Mouse (Mus musculus): ENCODE data around the gene Lsg1.

Gene Lsg1

DNA sequence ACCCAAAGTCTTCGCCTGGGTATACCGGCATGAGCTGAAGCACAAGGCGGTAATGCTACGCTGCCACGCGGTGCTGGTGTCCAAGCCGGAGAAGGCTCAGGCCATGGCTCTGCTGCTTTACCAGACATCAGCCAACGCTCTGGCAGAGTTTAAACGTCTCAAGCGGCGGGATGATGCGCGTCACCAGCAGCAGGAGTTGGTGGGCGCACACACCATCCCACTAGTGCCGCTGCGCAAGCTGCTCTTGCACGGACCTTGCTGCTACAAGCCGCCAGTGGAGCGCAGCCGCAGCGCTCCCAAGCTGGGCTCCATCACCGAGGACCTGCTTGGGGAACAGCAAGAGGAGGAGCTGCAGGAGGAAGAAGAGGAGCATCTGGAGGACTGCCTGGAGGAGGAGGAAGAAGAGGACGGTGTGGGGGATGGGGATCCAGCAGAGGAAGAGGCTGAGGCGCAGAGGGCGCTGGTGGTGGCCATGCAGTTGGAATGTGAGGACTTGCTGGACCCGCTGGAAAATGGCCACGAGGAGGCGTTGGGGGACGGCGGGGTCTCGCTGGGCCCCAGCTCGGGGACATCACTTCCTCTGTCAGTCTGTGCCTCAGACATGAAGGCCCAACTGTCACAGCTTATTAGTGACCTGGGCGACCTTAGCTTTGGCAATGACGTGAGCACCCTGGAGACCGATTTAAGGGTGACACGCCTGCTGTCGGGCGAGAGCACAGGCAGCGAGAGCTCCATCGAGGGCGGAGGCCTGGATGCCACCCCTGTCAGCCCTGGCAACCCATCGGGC is 13.8 kb upstream of the Lsg1 start:
- DNase-seq (ENCODE audit: low spot score in 2 of 2): peak; percentile 58 to 62

DNA sequence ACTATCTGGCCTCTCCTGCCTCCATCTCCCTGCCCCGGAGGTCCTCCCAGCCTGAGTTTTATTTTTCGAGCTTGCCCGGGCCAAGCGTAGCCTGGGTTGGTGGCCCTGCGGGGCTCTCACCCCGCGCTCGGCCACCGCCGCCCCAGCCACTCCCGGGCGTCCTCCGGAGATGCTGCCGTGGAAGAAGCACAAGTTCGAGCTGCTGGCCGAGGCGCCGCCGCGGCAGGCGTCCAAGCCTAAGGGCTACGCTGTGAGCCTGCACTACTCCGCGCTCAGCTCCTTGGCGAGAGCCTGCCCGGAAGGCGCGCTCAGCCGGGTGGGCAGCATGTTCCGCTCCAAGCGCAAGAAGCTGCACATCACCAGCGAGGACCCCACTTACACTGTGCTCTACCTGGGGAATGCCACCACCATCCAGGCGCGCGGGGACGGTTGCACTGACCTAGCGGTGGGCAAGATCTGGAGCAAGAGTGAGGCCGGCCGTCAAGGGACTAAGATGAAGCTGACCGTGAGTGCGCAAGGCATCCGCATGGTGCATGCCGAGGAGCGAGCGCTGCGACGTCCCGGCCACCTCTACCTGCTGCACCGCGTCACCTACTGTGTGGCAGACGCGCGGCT is 13.1 kb upstream of the Lsg1 start:
- DNase-seq (ENCODE audit: low spot score in 2 of 2): peak in 1 of 2 experiments; percentile 49

DNA sequence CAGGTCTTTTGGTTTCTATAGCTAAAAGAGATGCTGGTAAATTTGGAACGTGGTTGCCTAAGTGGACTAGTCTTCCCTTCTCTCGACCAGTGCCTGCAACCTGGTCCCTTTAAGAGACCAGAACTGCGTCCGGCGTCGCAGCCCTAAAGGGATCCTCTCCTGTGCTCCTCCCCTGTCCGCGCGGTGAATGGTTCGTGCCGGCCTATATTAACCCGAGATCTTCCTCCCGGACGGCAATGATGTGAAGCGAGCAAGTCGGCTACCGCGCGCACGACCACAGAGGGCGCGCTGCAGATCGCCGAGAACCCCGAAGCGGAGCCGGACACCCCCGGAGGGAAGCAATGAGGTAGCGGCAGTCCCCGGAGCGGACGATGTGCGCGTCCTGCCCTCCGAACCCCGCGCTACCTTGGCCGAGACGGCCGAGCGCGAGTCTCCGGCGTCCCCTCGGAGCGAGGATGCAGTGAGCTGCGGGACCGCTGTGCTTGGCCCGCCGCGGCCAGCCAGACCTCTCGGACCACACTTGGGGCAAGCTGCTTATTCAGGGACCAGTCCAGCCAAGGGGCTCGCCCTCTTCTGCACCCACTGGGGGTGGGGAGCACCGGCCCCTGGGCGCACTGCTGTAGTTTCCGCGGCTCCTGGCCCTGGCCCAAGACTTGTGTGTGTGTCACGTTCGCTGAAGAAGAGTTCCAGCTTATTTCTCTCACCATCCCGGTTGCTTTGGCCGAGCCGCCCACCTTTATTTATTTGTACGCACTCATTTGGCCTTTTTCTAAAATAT is 12.3 kb upstream of the Lsg1 start, which contains the start of gene Fam43a:
Fam43a (plus strand) TSS at position 233 of the 778 bp plus-strand sequence.
- peak; percentile 67 to 80 for DNase-seq (ENCODE audit: low spot score in 2 of 2)

DNA sequence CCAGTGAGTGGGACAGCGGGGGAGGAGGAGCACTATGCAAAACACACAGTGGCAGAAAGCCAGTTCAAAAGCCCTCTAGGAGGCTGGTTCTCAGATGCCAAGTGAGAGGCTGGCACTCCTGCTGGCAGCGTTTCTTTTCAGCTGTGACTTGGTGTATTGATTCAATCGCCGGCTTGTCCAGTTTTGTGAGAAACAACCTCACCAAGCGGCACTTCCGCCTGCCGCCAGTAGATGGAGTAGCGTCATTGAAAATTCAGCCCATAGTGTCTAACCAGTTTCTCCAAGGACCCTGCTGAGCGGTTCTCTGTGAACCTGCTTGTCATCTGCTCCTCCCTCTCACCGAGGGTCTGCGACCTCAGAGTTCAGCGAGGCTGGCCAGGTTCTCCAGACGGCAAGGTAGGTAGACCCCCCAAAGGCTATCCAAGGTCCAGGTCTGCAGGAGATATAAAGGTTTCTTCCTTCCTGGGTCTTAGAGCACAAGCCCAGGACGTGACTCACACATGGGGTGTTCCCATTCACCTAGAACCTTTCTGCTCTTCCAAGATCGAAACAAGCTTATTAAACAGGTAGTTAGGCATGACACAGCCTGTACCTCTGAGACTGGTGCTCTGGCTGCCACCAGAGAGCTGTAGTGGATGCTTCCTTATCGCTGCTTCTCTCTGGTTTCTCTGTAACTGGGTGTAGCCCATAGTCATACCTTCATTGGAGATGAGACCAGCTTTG is 9.7 kb upstream of the Lsg1 start:
- peak; percentile 88 for DNase-seq (ENCODE audit: low spot score in 2 of 2)

DNA sequence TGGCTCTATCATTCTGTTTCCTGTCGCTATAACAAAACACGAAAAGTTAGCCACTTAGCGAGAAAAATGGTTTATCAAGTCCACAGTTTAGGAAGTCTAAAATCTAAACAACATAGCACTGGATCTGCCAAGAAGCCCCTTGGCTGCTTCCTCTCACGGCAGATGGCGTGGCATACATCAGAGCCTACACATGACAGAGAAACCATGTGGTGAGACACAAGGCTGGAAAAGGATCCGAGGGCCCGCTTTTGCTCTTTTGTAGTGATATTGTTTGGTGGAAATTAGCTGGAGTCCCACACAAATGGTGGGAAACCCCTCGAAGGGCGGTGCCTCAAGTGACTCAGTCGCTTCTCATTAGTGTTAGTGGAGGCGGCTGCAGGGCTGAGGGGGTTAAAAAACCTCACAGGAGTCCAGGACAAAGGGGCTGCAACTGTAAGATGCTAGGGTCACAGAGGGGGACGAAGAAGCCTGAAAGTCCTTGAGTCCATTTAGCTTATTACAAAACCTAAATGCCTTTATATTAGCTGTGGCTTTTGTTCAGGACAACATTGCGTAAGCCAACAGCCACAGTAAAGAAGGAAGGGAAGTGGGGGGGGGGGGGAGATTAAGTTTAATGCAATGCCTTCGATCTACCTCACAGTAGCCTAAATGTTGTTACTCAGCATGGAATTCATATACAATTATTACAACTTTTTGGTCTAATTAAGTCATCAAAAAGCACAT is 8.6 kb upstream of the Lsg1 start:
- DNase-seq (ENCODE audit: low spot score in 2 of 2): no peak

DNA sequence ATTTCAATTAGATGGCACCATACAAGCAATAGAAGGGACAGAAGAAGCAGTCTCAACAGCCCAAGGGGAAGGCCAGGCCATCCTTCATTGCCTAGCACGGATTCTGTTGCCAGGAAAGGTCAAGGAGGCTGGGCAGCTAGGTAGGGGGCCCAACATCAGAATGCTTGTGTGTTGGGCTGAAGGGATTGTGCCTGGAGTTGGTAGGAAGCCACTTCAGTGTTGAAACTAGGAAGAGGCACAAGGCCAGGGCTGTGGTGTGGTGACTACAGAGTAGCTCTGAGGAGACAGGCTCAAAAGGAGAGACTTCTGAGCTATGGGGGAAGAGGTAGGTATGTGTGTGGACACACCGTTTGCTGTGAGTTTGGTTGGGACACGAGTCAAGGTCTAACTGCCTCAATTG is 8.0 kb upstream of the Lsg1 start:
- no peak for DNase-seq (ENCODE audit: low spot score in 2 of 2)

DNA sequence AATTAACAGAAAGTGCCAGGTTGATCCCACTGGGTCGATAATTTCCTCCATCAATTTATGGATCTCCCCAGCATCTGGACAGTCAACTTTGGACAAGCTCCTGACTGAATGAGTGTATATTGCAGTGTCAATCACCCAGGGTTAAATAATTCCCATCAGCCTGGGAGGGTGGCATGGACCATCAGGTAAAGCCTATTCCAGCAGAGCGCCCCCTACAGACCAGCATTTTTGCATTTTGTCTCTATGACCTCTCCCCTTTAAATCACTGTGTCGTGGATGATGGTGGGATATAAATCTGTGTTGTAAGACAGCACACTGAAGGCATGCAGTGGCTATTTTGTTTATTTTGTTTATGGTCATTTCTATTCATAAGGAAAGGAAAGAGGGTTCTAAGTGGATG is 4.6 kb upstream of the Lsg1 start:
- no peak for DNase-seq (ENCODE audit: low spot score in 2 of 2)

DNA sequence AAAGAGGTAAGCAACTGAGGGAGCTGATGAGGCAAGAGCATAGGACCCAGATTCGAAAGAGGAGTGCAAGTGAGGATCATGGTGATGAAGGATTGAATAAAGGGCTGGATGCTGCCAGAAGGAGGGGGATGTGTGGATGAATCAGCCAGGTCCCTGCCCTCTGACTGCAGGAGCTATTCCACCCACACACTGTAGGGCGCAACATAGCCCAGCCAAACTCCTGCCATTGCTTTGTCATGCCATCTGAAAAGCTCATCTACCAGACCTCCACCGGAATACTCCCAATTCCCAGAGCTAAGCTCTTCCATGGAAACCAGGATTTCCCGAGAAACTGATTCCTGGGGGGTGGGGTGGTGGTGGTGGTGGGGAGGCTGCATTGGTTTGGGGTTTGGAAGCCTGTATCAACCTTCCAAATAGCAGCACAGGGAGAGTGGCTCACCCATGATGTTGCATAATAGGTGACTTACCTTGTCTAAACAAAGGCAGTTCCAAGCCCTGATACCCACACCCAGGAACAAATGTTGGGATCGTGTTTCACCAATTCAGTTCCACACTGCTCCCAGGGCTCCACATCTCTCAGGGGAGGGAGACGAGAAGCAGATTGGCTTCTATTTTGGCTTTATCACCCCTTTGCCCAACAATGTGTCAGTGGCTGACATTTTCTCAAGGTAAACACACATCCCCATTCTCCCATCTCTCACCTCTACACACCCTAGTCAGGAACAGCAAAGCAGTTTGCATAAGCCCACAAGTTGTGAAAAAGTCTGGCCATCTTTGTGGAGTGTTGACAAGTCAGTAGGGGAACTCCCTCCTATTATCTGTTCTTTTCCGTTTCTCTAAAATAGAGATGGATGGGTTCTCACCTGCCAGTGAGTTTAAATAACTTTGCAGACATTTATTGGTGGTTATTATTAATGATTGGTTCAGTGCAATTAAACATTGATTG is 3.1 kb upstream of the Lsg1 start:
- DNase-seq (ENCODE audit: low spot score in 2 of 2): no peak

DNA sequence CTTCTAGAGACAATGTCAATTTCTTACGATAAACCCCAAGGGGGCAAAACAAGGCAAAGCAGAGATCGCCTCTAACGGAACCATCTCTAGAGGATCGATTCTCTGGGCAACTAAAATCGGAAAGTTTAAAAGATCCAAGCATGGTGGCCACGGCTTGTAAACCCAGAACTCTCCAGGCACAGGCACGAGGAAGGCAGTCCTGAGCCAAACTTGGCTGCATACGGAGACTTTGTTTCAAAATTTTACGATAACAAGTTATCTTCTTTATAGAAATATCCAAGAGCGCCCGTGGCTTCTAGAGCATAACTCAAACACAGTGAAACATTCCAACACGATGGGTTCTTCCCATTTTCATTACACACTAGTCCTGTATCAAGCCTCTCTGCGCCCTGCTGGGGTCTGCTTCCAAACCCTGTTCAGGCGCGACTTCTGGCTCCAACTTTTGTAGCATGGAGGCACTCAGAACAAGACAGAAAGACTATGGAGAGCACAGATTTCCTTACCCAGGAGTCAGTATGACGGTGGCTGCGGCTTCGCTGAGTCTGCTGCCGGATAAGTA is 378 bp downstream of the Lsg1 start:
- no peak for DNase-seq (ENCODE audit: low spot score in 2 of 2)

DNA sequence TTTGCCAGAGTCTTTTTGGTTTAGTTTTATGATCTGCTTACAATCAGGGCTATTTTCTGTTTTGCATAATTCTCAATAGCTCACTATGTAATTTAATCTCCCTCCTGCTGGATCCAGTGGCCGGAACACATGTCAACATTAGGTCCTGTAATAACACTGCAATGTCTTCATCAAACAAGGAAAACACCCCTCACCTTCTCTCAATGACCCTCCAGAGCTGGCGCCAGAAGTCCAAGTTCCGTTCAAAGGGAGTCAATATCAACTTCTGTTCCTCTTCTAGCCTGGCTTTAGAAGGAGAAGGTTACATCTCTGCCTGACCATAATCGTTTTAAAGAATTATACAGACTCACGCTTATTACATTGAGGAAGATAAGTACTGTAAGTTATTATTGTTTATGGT is 6.6 kb downstream of the Lsg1 start:
- no peak for DNase-seq (ENCODE audit: low spot score in 2 of 2)

DNA sequence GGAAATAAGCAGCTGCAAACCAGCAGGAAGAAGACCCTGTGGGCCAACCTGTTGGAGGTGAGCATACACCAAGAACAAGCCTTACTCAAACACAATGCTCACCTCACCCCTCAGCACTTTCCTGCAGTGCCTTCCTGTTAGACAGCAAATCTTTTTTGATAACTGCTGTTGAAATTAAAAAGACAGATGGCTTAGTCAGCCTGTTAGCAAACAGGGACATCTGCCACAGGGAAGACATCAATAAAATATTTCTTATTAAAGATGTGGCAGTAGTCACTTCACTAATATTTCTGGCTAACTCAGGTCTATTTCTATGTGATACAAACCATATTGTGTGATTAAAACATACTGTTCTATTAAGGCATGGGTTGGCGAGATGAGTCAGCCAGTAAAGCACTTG is 11.0 kb downstream of the Lsg1 start:
- DNase-seq (ENCODE audit: low spot score in 2 of 2): no peak

DNA sequence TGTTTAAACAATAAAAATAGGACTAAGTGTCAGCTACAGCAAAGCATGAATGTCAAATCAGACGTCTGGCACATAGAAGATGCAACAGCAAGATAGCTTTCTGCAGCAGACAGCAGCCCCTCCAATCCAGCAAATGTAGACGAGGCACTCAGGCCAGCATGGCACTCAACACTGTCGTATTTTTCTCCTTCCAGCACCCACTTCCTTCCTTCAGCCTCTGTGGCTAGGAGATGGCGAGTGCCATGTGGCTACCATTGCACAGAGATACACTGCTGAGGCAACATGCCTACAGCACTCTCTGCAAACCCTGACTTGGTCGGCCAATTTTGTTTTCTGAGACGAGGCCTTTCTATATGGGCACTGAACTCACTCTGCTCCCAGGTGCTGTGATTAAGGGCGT is 11.6 kb downstream of the Lsg1 start:
- DNase-seq (ENCODE audit: low spot score in 2 of 2): no peak

DNA sequence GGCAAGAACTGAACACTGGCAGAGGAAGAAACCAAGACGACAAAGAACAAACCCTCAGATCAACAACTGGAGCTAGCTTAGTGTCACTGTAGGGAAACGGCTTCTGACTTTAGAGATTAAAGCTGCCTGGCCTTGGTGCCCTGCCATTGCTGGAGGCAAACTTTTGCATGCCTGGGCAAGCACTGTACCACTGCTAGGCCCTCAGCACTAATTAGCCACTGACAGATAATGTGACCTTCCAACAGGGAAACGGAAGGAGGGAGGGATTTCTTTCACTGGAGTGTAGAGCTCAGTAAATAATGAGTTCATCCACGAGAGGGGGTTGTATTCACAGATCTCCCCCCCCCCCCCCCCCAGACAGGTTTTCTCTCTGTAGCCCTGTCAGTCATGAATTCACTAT is 15.2 kb downstream of the Lsg1 start:
- no peak for DNase-seq (ENCODE audit: low spot score in 2 of 2)

DNA sequence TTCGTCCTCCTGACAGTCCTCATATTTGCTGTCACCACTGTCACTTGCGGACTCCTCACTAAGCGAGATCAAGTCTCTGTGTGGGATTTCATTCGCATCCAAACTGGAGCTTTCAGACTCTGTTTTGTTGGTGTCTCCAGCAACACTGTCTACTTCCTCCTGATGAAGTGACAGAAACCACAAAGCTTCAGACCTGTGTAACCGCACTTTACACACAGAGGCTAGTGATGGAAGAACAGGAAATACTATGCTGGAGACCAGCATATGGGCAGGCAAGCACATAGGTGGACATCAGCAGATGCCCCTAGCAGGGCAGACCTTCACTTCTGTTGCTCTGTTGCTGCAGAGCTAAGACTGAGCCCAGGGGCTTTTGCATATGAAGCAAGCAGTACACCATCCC is 16.0 kb downstream of the Lsg1 start:
- DNase-seq (ENCODE audit: low spot score in 2 of 2): no peak

DNA sequence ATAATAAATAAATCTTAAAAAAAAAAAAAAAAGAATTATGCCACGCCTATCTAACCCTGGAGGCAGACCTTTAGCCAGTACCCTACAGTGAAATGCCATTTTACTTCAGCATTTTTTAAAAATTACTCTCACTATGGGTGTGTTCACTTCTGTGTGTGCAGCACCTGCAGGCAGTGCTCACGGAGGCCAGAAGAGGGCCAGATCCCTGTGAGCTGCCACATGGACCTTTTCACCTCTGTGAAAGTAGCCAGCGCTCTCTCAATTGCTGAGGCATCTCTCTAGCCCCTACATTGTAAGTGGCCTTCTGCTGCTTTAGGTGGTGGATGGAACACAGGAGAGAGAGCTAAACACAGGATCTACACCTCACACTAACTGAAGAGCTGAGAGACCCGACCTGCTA is 17.2 kb downstream of the Lsg1 start:
- no peak for DNase-seq (ENCODE audit: low spot score in 2 of 2)

DNA sequence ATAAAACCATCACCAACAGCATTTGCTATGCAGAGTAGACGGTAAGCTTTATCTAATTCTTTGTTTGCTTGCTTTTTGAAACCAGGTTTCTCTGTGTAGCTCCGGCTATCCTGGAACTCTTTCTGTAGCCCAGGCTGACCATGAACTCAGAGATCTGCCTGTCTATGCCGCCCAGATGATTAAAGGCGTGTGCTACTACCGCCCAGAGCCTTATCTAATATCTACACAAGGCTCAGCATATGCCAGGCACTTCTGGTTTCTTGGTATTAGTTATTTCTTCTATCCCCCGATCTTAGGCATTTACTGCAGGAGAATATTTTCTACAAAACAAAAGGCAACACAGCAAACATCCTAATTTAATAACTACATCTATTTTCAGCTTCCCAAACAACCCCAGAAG is 21.8 kb downstream of the Lsg1 start:
- no peak for DNase-seq (ENCODE audit: low spot score in 2 of 2)

DNA sequence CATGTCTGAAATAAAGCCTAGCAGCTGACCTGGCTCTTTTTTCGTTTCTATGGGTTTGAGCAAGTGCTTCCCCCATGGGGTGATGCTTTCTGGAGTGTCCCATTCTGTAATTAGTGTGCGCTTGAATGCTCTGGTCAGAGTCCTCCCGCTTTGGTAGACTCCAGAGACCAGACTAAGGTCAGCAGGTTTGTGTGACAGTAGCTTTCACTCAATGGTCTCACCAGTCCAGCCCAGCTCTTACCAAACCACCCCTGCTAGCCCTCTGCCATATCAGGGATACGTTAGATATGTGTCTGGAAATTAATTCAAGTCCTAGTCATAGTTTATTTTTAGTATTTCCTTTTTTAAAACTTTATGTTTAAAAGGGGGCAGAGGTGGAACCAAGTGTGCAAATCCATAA is 26.8 kb downstream of the Lsg1 start:
- no peak for DNase-seq (ENCODE audit: low spot score in 2 of 2)

DNA sequence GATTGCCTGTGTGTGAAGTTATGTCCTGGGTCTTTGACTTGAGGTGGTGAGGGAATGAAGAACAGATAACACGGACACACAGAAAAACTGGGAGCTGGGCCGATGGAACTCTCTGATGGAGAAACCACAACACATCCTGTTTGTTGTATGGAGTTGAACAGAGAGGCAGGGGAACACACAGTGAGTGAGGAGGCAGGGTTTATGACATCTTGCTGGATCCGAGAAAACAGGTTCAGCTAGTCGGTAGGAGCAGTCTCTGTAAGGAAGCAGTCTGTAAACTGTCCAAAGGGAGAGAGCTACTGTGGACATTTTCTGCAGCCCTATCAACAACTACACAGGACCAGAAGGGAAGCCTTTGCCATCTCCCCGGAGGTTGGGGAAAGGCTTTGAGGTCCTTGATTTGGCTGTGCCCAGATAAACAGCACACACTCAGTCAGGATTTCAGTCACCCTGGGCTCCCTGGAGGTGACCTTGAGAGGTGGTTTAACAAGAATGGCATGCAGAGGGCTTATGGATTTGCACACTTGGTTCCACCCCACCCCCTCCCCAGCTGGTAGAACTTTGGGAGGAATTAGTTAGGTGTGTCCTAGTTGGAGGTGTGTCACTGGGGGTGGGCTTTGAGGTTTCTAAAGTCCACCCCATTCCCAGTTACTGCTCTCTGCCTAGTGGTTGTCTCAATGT is 27.9 kb downstream of the Lsg1 start:
- DNase-seq (ENCODE audit: low spot score in 2 of 2): no peak

DNA sequence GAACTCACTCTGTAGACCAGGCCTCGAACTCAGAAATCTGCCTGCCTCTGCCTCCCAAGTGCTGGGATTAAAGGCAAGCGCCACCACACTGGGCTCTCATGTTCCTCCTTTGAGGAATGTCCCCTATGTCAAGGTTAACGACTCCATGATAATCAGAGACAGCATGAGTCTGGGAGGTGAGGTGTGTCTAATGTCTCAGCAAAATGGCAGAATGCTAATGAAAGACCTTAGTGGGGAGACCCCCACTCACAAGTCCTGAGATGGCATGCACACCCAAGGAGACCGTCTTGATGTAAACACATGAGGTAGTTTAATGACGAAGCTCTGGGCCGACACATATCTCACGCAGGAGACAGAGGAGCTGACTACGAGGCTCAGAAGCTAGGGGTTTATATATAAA is 33.3 kb downstream of the Lsg1 start:
- DNase-seq (ENCODE audit: low spot score in 2 of 2): no peak

Data from right cerebral cortex, postnatal 36 days (tissue).